Mouse (Mus musculus) hindbrain, embryonic 16.5 days (tissue): ENCODE measurements at regions not wholly inside any gene's neighbourhood (a gene's known extent, or its start where the extent isn't known, plus 50 kb on each side); places are given as distances from the start of the nearest gene placed in this dataset.

Experiments
- ATAC-seq: fragments of 200-750 bp; cut with Nextera tagmentation; 2 replicates; pipeline ENCODE4 v1.8.0; 2017; ENCODE audit warnings: moderate TSS enrichment, moderate library complexity
- H3K27ac ChIP-seq: fragments of 300-500 bp; sonication (generic); 2 replicates; pipeline ENCODE4 v1.5.1; 2014; ENCODE audit warnings: low read depth, mild to moderate bottlenecking, control low read depth, low read length, moderate library complexity
- H3K27me3 ChIP-seq: fragments of 300-500 bp; sonication (generic); replicated peaks from 2 replicates; pipeline ENCODE4 v1.6.1; 2014; ENCODE audit warnings: low read length; ENCODE audit not compliant: control insufficient read depth, insufficient read depth
- H3K36me3 ChIP-seq: fragments of 300-500 bp; sonication (generic); 2 replicates; pipeline ENCODE4 v1.6.1; 2014; ENCODE audit warnings: mild to moderate bottlenecking, low read length, moderate library complexity, mixed read lengths; ENCODE audit not compliant: control insufficient read depth, insufficient read depth
- H3K4me1 ChIP-seq: fragments of 300-500 bp; sonication (generic); 2 replicates; pipeline ENCODE4 v1.6.1; 2014; ENCODE audit warnings: low read depth, low read length; ENCODE audit not compliant: control insufficient read depth, insufficient read depth
- H3K4me2 ChIP-seq: fragments of 300-500 bp; sonication (generic); 2 replicates; pipeline ENCODE4 v1.6.1; 2014; ENCODE audit warnings: mild to moderate bottlenecking, low read length, control low read depth, moderate library complexity
- H3K4me3 ChIP-seq: fragments of 300-500 bp; sonication (generic); 2 replicates; pipeline ENCODE4 v1.5.1; 2014; ENCODE audit warnings: mild to moderate bottlenecking, low read length, control low read depth, moderate library complexity
- H3K9ac ChIP-seq: fragments of 300-500 bp; sonication (generic); 2 replicates; pipeline ENCODE4 v1.6.1; 2014; ENCODE audit warnings: low read depth, mild to moderate bottlenecking, control low read depth, low read length, moderate library complexity
- H3K9me3 ChIP-seq: fragments of 300-500 bp; sonication (generic); 2 replicates; pipeline ENCODE4 v1.6.1; 2014; ENCODE audit warnings: mild to moderate bottlenecking, low read length, moderate library complexity; ENCODE audit not compliant: control insufficient read depth
- WGBS: fragments of 180-500 bp; shearing (Covaris S2); extraction: QIAGEN DNeasy Blood & Tissue Kit; methylation state at CpG from one replicate; pipeline ENCODE4 v1.1.7; 2014; 5-methylcytosine and 5-hydroxymethylcytosine counted together

DNA sequence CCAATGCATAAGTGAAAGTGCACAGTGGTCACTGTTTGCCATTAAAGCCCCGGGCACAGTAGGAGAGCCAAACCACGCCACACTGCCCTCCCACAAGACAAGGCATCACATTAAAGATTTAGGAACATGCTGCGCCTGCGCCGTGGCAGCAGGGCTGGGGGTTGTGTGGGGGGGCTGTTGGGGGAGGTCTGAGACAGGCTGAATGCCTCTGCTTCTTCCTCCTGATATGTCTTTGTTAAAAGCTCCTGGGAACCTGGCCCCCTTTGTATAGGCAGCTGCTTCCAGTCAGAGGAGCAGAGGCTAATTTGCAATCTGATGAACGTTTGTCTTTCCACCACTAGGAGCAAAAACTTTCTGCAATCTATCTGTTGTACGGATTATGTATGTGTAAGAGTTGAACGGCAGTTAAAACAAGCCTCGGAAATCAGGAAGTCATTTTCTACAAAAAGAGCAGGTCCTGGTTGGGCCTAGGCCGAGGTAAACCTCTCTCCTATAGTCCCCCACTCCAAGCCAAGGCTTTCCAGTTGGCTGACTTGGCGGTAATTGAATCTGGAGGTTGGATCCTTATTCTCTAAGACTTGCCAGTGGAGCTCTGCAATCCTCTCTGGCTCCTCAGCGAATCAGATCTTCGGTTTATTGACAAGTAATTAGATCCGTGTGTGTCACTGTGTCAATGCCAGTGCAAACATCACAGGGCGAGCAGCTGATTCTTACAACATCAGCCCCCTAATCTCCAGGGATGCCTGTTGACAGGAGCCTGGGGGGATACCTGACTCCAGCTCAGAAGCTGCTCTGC is 173.3 kb upstream of the A230072I06Rik start:
- no peaks in the 10 kb centered on the region for H3K9me3 ChIP-seq
- no peaks in the 10 kb centered on the region for H3K36me3 ChIP-seq
- H3K4me2 ChIP-seq, result no peak overlapping the region
- peaks cover 8% of the 10 kb centered on the region for H3K4me1 ChIP-seq
- 13% methylated on average over 15 of the region's 15 CpGs for WGBS
- no peak overlapping the region for H3K27ac ChIP-seq
- no peak overlapping the region for H3K4me3 ChIP-seq
- no peaks in the 10 kb centered on the region; the same call in none of the 2 replicates for H3K27me3 ChIP-seq
- H3K9ac ChIP-seq, result no peak overlapping the region
- peak; percentile 48; the same call in 1 of the 2 replicates for ATAC-seq

DNA sequence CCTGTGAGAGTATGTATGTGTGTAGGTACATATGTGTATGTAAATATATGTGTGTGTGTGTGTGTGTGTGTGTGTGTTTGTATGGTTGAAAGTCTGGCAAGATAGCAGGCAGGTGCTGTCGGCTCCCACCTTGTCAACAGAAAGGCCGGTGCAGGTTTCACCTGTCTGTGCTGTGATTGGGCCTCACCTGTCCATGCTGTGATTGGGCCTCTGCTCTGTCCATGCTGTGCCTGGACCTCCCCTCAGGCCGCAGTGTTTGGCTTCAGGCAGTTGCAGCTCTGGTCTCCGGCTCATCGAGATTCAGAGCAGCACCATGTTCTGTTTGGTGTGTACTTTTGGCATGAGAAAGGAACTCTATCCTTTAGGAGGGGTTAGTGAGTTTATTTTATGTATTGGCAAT is 170.0 kb upstream of the A230072I06Rik start:
- Histone ChIP-seq H3K9ac (no peak overlapping the region), H3K9me3 (no peaks in the 10 kb centered on the region), H3K36me3 (no peaks in the 10 kb centered on the region), H3K27ac (no peak overlapping the region), H3K4me1 (peaks cover 15% of the 10 kb centered on the region), H3K4me3 (no peak overlapping the region), H3K4me2 (no peak overlapping the region), H3K27me3 (no peaks in the 10 kb centered on the region; the same call in 1 of the 2 replicates)
- ATAC-seq, result no peak
- WGBS, result 82% methylated on average over 5 of the region's 5 CpGs

DNA sequence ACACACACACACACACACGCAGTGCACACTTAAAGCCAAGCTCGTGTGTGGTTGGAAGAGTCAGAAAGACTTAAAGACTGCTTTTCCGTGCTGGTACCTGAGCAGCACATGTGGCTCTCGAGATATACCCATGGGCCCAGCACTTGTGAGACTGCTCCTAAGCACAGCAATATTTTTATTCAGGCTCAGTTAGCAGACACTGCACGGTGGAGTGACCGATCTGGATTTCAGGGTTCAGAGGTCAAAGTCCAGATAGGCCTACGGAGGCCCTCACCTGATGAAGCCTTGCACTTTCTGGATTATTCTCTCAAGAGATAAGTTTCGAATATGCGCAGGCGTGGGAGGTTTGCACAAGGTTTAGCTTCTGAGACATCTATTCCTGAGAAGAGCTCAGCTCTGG is 167.0 kb upstream of the A230072I06Rik start:
- Histone ChIP-seq H3K36me3 (no peaks in the 10 kb centered on the region), H3K4me1 (peaks cover 7% of the 10 kb centered on the region), H3K27me3 (no peaks in the 10 kb centered on the region; the same call in 1 of the 2 replicates), H3K27ac (no peak overlapping the region), H3K4me3 (no peak overlapping the region), H3K9me3 (no peaks in the 10 kb centered on the region), H3K4me2 (no peak overlapping the region), H3K9ac (no peak overlapping the region)
- 84% methylated on average over 10 of the region's 10 CpGs for WGBS
- ATAC-seq, result no peak

DNA sequence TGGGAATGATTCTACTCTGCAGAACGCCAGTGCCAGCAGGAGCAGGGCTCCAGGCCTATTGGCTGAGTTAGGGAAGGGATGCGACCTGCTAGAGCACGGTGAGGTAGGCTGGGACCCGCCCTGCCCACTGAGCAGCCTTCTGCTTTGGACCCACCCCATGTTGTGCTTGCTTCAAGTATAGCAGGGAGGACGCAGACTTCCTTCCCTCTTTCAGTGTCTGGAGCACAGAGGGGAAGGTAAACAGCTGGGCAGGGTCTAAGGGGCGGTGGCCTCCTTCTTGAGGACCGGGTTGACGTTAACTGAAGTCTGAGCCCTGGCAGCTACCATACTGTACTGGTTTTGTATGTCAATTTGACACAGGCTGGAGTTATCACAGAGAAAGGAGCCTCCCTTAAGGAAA is 165.6 kb upstream of the A230072I06Rik start:
- Histone ChIP-seq H3K4me3 (no peak overlapping the region), H3K27me3 (no peaks in the 10 kb centered on the region; the same call in 1 of the 2 replicates)

DNA sequence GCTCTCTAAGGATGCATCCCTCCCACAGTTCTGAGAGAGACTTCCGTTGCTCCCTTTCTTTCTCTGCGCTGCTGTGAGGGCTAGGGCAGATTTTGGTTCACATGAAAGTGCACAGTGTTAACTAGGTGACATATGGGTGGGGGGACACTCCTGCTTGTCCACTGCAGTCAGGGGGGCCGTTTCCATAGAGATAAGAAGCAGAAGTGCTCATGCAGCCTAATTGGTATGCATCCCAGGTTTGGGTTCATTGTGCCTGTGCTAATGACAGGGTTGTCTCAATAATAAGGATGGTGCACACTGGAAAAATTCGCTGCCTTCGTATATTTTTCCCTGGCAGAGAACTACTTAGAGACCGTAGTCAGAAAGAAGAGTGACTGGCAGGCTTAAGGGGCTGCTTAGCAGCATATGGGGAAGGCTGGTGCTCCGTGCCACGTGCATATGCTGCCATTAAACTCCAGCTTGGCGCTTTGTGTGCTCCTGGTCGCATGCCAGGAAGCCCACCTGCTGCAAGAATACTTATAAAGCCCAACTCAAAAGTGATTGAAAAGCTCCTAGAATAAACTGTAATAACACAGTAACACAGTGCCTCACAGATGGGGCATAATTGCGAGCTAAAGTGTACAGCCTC is 152.1 kb upstream of the A230072I06Rik start:
- Histone ChIP-seq H3K4me1 (peaks cover 24% of the 10 kb centered on the region), H3K27me3 (peaks cover 8% of the 10 kb centered on the region), H3K36me3 (no peaks in the 10 kb centered on the region), H3K27ac (peak overlapping the region; percentile 16), H3K4me3 (no peak overlapping the region), H3K9ac (no peak overlapping the region), H3K4me2 (peak overlapping the region; percentile 35), H3K9me3 (0 out of 2 replicates have a peak, but pooled peaks cover 2% of the 10 kb centered on the region)
- peak; percentile 91 for ATAC-seq
- WGBS, result 10% methylated on average over 11 of the region's 11 CpGs

More for the DNA sequence above, 165.6 kb upstream of the A230072I06Rik start:
- ATAC-seq, result no peak
- 33% methylated on average over 8 of the region's 8 CpGs for WGBS
- Histone ChIP-seq H3K27ac (no peak overlapping the region), H3K4me2 (no peak overlapping the region), H3K36me3 (no peaks in the 10 kb centered on the region), H3K9me3 (no peaks in the 10 kb centered on the region), H3K9ac (no peak overlapping the region), H3K4me1 (peaks cover 7% of the 10 kb centered on the region)

DNA sequence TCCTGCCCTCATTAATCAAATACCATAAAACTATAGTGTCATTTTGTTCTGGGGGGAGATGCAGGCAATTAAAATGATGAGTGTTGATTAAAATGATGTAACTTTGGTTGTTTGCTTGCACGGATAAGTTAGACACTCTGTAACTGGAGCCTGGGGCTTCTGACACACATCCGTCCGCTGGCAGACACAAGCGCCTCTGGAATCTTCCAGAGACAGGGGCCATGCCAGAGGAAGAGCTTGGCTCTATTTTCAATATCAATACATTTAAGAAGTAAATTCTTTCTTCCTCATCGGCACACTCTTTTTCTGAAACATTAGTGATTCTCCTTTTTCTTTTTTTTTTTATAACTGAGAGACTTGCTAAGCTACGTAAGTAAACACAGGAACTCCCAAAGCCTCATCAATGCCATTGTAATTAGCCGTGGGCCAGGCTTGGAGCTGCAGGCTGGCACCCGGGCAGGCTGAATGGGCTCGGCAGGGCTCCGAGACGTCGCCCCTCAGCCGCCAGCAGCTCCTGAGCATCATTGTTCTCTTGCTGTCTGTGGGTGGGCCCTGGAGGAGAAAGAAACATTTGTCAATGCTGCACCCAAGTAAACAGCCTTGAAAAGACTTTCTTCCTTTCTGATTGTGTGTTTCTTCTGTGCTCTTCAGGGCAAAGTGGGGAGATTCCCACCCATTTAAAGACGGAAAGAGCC is 151.4 kb upstream of the A230072I06Rik start:
- 10% methylated on average over 14 of the region's 14 CpGs for WGBS
- H3K27me3 ChIP-seq, result peaks cover 8% of the 10 kb centered on the region
- no peak overlapping the region for H3K4me3 ChIP-seq
- H3K36me3 ChIP-seq, result no peaks in the 10 kb centered on the region
- H3K4me1 ChIP-seq, result peaks cover 24% of the 10 kb centered on the region
- H3K27ac ChIP-seq, result peak overlapping the region; percentile 75
- ATAC-seq, result peak; percentile 66; the same call in 1 of the 2 replicates
- no peaks in the 10 kb centered on the region for H3K9me3 ChIP-seq
- H3K4me2 ChIP-seq, result peak overlapping the region; percentile 27
- H3K9ac ChIP-seq, result peak overlapping the region; percentile 35; the same call in 1 of the 2 replicates

DNA sequence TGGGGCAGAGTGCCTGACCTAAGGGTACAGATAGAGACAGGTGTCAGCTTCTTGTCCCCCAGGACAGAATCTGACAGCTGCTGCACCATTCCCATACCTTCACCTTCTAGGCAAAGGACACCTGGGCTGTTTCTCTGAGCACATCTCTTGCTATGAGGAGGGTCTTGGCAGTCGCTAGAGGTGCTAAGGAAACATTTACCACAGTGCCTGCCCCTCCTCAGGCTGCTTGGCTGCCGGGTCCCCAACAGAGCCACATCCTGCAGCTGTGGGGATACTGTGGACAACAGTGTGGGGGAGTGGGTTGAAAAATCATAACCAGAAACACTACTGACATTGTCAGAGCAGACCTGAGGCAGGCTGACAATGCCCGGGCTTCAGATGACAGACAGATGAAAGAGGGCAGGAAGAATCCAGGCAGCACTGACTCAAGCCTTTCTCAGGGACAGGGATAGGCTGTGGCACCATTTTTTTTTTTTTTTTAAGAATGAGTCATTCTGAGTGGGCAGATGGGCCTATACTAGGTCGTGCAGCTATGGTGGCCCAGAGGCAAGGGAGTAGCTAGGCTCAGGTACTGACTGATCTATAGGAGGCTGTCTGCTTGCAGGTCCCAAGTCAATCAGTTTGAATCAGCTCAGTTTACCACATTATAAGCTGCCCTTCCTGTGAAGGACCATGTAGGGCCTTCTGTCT is 150.7 kb upstream of the A230072I06Rik start:
- ATAC-seq, result peak; percentile 55
- 16% methylated on average over 4 of the region's 4 CpGs for WGBS
- Histone ChIP-seq H3K9ac (peak overlapping the region; percentile 35; the same call in 1 of the 2 replicates), H3K9me3 (no peaks in the 10 kb centered on the region), H3K4me3 (no peak overlapping the region), H3K27ac (peak overlapping the region; percentile 75), H3K4me1 (peaks cover 24% of the 10 kb centered on the region), H3K4me2 (peak overlapping the region; percentile 27), H3K36me3 (no peaks in the 10 kb centered on the region), H3K27me3 (peaks cover 10% of the 10 kb centered on the region)

DNA sequence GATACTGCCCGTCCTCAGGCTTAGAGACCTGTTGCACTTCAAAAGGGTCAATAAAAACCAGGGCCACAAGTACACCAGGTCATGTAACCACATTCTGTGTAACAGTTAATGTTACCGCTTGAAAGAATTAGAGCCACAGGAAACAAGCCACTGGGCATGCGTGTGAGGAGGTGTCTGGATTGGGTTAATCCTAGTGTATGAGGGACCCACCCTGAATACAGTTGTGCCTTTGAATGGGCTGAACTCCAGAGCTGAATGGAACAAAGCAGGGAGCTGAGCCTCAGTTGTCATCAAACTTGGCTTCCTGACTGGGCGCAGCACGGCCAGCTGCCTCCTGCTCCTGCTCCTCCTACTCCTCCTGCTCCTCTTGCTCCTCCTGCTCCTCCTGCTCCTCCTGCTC is 148.0 kb upstream of the A230072I06Rik start:
- H3K4me3 ChIP-seq, result no peak overlapping the region
- no peak overlapping the region for H3K4me2 ChIP-seq
- H3K27me3 ChIP-seq, result peaks cover 19% of the 10 kb centered on the region
- H3K36me3 ChIP-seq, result no peaks in the 10 kb centered on the region
- H3K27ac ChIP-seq, result no peak overlapping the region
- ATAC-seq, result no peak
- peaks cover 28% of the 10 kb centered on the region for H3K4me1 ChIP-seq
- H3K9ac ChIP-seq, result no peak overlapping the region
- WGBS, result 69% methylated on average over 5 of the region's 5 CpGs
- H3K9me3 ChIP-seq, result no peaks in the 10 kb centered on the region
